Mouse (Mus musculus) embryonic facial prominence, embryonic 15.5 days (tissue): ENCODE data around the gene Il4. TPM values are rescaled to one million over a fixed set of nuclear protein-coding genes. Genes with fewer than 3 reads are reported as not detected.

Experiments used
- ATAC-seq: fragments of 200-750 bp; cut with Nextera tagmentation; 2 replicates; pipeline ENCODE4 v1.8.0; 2017; ENCODE audit warnings: low read depth, moderate TSS enrichment; ENCODE audit not compliant: insufficient number of reproducible peaks, low FRiP score, low TSS enrichment
- H3K27ac ChIP-seq: fragments of 300-500 bp; sonication (generic); replicated peaks from 2 replicates; pipeline ENCODE4 v1.5.1; 2015; ENCODE audit warnings: mild to moderate bottlenecking, inconsistent platforms
- H3K27me3 ChIP-seq: fragments of 300-500 bp; sonication (generic); 2 replicates; pipeline ENCODE4 v1.6.1; 2015; ENCODE audit warnings: inconsistent platforms
- H3K36me3 ChIP-seq: fragments of 300-500 bp; sonication (generic); 2 replicates; pipeline ENCODE4 v1.6.1; 2015; ENCODE audit warnings: mild to moderate bottlenecking, inconsistent platforms
- H3K4me1 ChIP-seq: fragments of 300-500 bp; sonication (generic); 2 replicates; pipeline ENCODE4 v1.6.1; 2015; ENCODE audit warnings: inconsistent platforms
- H3K4me2 ChIP-seq: fragments of 300-500 bp; sonication (generic); replicated peaks from 2 replicates; pipeline ENCODE4 v1.6.1; 2015; ENCODE audit warnings: mild to moderate bottlenecking, inconsistent platforms
- H3K4me3 ChIP-seq: fragments of 300-500 bp; sonication (generic); replicated peaks from 2 replicates; pipeline ENCODE4 v1.5.1; 2015; ENCODE audit warnings: mild to moderate bottlenecking, inconsistent platforms
- H3K9ac ChIP-seq: fragments of 300-500 bp; sonication (generic); 2 replicates; pipeline ENCODE4 v1.6.1; 2015; ENCODE audit warnings: inconsistent platforms
- H3K9me3 ChIP-seq: fragments of 300-500 bp; sonication (generic); replicated peaks from 2 replicates; pipeline ENCODE4 v1.6.1; 2016; ENCODE audit warnings: inconsistent platforms
- WGBS: fragments of 180-500 bp; shearing (Covaris S2); methylation state at CpG from one replicate; pipeline ENCODE4 v1.1.7; 2015; 5-methylcytosine and 5-hydroxymethylcytosine counted together
- polyA plus RNA-seq: library from polyadenylated mRNA; unstranded; fragments of >200 nt; fragmentation: Nextera tagmentation; extraction: Ambion mirVana; gene quantifications from 2 replicates; pipeline ENCODE4 v1.2.1, GENCODE M21; 2015

Gene Il4
- polyA plus RNA-seq, result 1.9 and 2.6 TPM in 2 replicates

DNA sequence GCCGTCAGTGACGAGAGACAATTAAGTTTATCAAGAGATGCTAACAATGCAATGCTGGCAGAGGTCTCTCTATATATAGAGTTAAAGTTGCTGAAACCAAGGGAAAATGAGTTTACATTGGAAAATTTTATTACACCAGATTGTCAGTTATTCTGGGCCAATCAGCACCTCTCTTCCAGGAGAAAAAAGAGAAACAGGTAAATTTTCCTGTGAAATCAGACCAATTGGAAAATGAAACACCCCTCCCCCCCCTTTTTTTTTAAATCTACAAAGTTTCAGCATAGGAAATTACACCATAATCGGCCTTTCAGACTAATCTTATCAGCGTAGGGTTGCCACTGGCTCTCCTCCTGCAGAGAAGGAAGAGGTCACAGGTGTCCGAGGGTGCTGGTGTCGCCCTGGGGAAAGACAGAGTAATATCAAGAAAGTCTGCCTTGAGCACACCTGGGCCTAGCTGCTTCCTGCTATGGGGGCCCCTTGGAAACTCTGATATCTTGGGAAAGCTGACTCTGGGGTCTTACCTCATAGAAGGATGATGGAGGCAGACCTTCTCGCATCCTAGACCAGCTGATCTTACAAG lies at the start of gene Il4:
Il4 (minus strand) TSS at position 51 of the 580 bp plus-strand sequence.
- ATAC-seq, result no peak
- Histone ChIP-seq H3K4me3 (no peak within 1 kb of the TSS), H3K9ac (no peak within 1 kb of the TSS), H3K4me2 (no peak within 1 kb of the TSS), H3K27ac (no peak within 1 kb of the TSS), H3K36me3 (no peaks in the 10 kb centered on the region), H3K27me3 (no peaks in the 10 kb centered on the region), H3K9me3 (no peaks in the 10 kb centered on the region), H3K4me1 (no peaks in the 10 kb centered on the region)
- WGBS, result 76% methylated on average over 7 of the region's 7 CpGs

- Histone ChIP-seq H3K9ac (no peak overlapping the region), H3K4me1 (no peaks in the 10 kb centered on the region), H3K4me2 (no peak overlapping the region), H3K27ac (no peak overlapping the region), H3K4me3 (no peak overlapping the region), H3K9me3 (no peaks in the 10 kb centered on the region), H3K36me3 (peaks cover 33% of the 10 kb centered on the region), H3K27me3 (no peaks in the 10 kb centered on the region)
- 81% methylated on average over 5 of the region's 5 CpGs for WGBS
- ATAC-seq, result no peak
These were observed 45.6 kb upstream of the Il4 start for GRCm38 (mm10) chr11:53664091-53664490.

GRCm38 (mm10) chr11:53662794-53663674 lies 44.6 kb upstream of the Il4 start:
- peaks cover 28% of the 10 kb centered on the region for H3K36me3 ChIP-seq
- 51% methylated on average over 14 of the region's 14 CpGs for WGBS
- no peak for ATAC-seq
- H3K9ac ChIP-seq, result no peak overlapping the region
- H3K9me3 ChIP-seq, result no peaks in the 10 kb centered on the region
- no peak overlapping the region for H3K4me3 ChIP-seq
- no peak overlapping the region for H3K4me2 ChIP-seq
- H3K4me1 ChIP-seq, result no peaks in the 10 kb centered on the region
- H3K27ac ChIP-seq, result no peak overlapping the region
- no peaks in the 10 kb centered on the region for H3K27me3 ChIP-seq

- no peaks in the 10 kb centered on the region for H3K4me1 ChIP-seq
- peaks cover 22% of the 10 kb centered on the region for H3K36me3 ChIP-seq
- H3K9me3 ChIP-seq, result no peaks in the 10 kb centered on the region
- no peak overlapping the region for H3K9ac ChIP-seq
- H3K27ac ChIP-seq, result no peak overlapping the region
- H3K4me2 ChIP-seq, result no peak overlapping the region
- H3K4me3 ChIP-seq, result no peak overlapping the region
- no peak for ATAC-seq
- WGBS, result 77% methylated on average over 6 of the region's 6 CpGs
- no peaks in the 10 kb centered on the region for H3K27me3 ChIP-seq
These were observed 39.4 kb upstream of the Il4 start for GRCm38 (mm10) chr11:53657828-53658227.

GRCm38 (mm10) chr11:53657381-53657780 lies 38.9 kb upstream of the Il4 start:
- H3K9ac ChIP-seq, result no peak overlapping the region
- H3K4me3 ChIP-seq, result no peak overlapping the region
- H3K27me3 ChIP-seq, result no peaks in the 10 kb centered on the region
- WGBS, result 86% methylated on average over 8 of the region's 8 CpGs
- no peak overlapping the region for H3K4me2 ChIP-seq
- no peak overlapping the region for H3K27ac ChIP-seq
- no peak for ATAC-seq
- H3K4me1 ChIP-seq, result no peaks in the 10 kb centered on the region
- peaks cover 26% of the 10 kb centered on the region for H3K36me3 ChIP-seq
- no peaks in the 10 kb centered on the region for H3K9me3 ChIP-seq

GRCm38 (mm10) chr11:53656558-53657202 lies 38.2 kb upstream of the Il4 start:
- Histone ChIP-seq H3K4me2 (no peak overlapping the region), H3K27me3 (no peaks in the 10 kb centered on the region), H3K4me3 (no peak overlapping the region), H3K27ac (no peak overlapping the region), H3K4me1 (no peaks in the 10 kb centered on the region), H3K36me3 (peaks cover 32% of the 10 kb centered on the region), H3K9ac (no peak overlapping the region), H3K9me3 (no peaks in the 10 kb centered on the region)
- ATAC-seq, result no peak
- 81% methylated on average over 9 of the region's 9 CpGs for WGBS

DNA sequence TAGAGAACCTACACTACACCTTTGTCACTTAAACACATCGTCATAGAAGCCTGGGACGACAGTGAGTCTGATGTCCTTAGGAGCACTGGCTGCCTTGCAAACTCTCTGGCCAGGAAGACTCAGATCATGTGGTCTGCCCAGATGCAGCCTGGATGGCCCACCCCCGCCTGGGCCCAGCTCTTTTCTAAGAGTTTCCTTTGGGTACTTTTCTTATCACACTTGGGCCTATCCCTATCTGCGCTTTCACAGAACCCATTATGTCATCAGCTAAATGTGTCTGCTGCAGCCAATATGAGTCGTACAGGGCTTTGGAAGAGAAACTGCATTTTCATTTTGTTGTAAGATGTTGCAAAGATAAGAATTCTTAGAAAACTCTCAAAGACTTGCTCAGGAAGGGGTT lies 36.6 kb upstream of the Il4 start:
- Histone ChIP-seq H3K4me3 (no peak overlapping the region), H3K36me3 (peaks cover 48% of the 10 kb centered on the region), H3K27ac (no peak overlapping the region), H3K4me2 (no peak overlapping the region), H3K9ac (no peak overlapping the region), H3K27me3 (no peaks in the 10 kb centered on the region), H3K4me1 (no peaks in the 10 kb centered on the region), H3K9me3 (no peaks in the 10 kb centered on the region)
- WGBS, result 87% methylated on average over 5 of the region's 5 CpGs
- ATAC-seq, result no peak

- Histone ChIP-seq H3K9me3 (no peaks in the 10 kb centered on the region), H3K9ac (no peak overlapping the region), H3K4me3 (no peak overlapping the region), H3K4me2 (no peak overlapping the region), H3K27ac (no peak overlapping the region), H3K36me3 (peaks cover 54% of the 10 kb centered on the region), H3K4me1 (no peaks in the 10 kb centered on the region), H3K27me3 (no peaks in the 10 kb centered on the region)
- ATAC-seq, result no peak
- WGBS, result 84% methylated on average over 2 of the region's 2 CpGs
These were observed 34.0 kb upstream of the Il4 start for GRCm38 (mm10) chr11:53652427-53652826.

DNA sequence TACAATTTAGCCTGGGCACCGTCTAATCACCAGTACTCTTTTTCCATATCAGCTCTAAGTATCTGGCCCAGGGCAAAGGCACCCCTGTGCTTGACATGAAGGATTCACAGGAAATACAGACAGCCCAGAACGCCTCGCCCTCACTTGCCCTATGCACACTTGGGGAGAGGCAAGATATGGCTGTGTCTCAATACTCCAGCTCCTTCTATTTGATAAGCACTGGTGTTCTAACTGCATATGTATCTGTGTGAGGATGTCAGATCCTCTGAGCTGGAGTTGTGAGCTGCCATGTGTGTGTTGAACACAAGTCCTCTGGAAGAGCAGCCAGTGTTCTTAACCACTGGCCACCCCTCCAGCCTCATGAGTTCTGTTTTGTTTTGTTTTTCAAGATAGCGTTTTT lies 33.0 kb upstream of the Il4 start:
- no peak overlapping the region for H3K4me2 ChIP-seq
- 82% methylated on average over 4 of the region's 4 CpGs for WGBS
- H3K4me1 ChIP-seq, result no peaks in the 10 kb centered on the region
- no peaks in the 10 kb centered on the region for H3K9me3 ChIP-seq
- peaks cover 54% of the 10 kb centered on the region for H3K36me3 ChIP-seq
- no peak for ATAC-seq
- no peak overlapping the region for H3K27ac ChIP-seq
- H3K27me3 ChIP-seq, result no peaks in the 10 kb centered on the region
- no peak overlapping the region for H3K4me3 ChIP-seq
- H3K9ac ChIP-seq, result no peak overlapping the region

- Histone ChIP-seq H3K36me3 (no peaks in the 10 kb centered on the region), H3K27me3 (no peaks in the 10 kb centered on the region), H3K4me1 (no peaks in the 10 kb centered on the region), H3K4me3 (no peak overlapping the region), H3K27ac (no peak overlapping the region), H3K9me3 (no peaks in the 10 kb centered on the region), H3K9ac (no peak overlapping the region), H3K4me2 (no peak overlapping the region)
- 68% methylated on average over 5 of the region's 5 CpGs for WGBS
- ATAC-seq, result no peak
These were observed 25.5 kb upstream of the Il4 start for GRCm38 (mm10) chr11:53644017-53644416.

GRCm38 (mm10) chr11:53642744-53643279 lies 24.3 kb upstream of the Il4 start:
- 78% methylated on average over 12 of the region's 12 CpGs for WGBS
- Histone ChIP-seq H3K27ac (no peak overlapping the region), H3K27me3 (no peaks in the 10 kb centered on the region), H3K9me3 (no peaks in the 10 kb centered on the region), H3K9ac (no peak overlapping the region), H3K4me1 (no peaks in the 10 kb centered on the region), H3K4me2 (no peak overlapping the region), H3K4me3 (no peak overlapping the region), H3K36me3 (no peaks in the 10 kb centered on the region)
- ATAC-seq, result no peak
